Mouse (Mus musculus): Measurements from ENCODE around the gene Ptprr. TPM values are rescaled to one million over a fixed set of nuclear protein-coding genes. Genes with fewer than 3 reads are reported as not detected.

The Ptprr gene
- polyA plus RNA-seq (2015; fragmentation: Illumina TruSeq; extraction: RNeasy Lipid Tissue Mini Kit (QIAGEN cat#74804); ENCODE audit: insufficient read depth, low read depth, low replicate concordance): 2.2 TPM

GRCm38 (mm10) chr10:116017845-116018479 is at the start of gene Ptprr:
Ptprr (plus strand) TSS chr10:116018213.

GRCm38 (mm10) chr10:116113867-116114474 is 96.0 kb downstream of the Ptprr start, which contains the start of gene 4933416C03Rik:
4933416C03Rik (minus strand) TSS chr10:116113917.

GRCm38 (mm10) chr10:116275280-116275679 is 257.3 kb downstream of the Ptprr start, which contains the start of gene Ptprb:
Ptprb (plus strand) TSS chr10:116275523.

Other genes starting within 250 kb of the Ptprr start
- 4.6 TPM for gene Tspan8, start 201.4 kb upstream of the Ptprr start, polyA plus RNA-seq (2015; fragmentation: Illumina TruSeq; extraction: RNeasy Lipid Tissue Mini Kit (QIAGEN cat#74804); ENCODE audit: insufficient read depth, low read depth, low replicate concordance)
- gene 4933416C03Rik, start 95.7 kb downstream of the Ptprr start, polyA plus RNA-seq (2015; fragmentation: Illumina TruSeq; extraction: RNeasy Lipid Tissue Mini Kit (QIAGEN cat#74804); ENCODE audit: insufficient read depth, low read depth, low replicate concordance): not detected

Measured in pancreas, adult 10 weeks (tissue).